Mouse (Mus musculus) c-Kit-positive CD71-negative TER-119-negative erythroid progenitor cells, embryonic 14.5 days (primary cell): ENCODE data around the gene Taar8b.
"Not testable (repeated sequence)": the region's sequence is repeated elsewhere in the genome, so short reads cannot be mapped to it uniquely, and the experiment has no call there.

Experiments used
- DNase-seq: peaks from one replicate; pipeline ENCODE4 v3.0.0-alpha.2; 2013; ENCODE audit warnings: low read depth

Taar8b gene

DNA sequence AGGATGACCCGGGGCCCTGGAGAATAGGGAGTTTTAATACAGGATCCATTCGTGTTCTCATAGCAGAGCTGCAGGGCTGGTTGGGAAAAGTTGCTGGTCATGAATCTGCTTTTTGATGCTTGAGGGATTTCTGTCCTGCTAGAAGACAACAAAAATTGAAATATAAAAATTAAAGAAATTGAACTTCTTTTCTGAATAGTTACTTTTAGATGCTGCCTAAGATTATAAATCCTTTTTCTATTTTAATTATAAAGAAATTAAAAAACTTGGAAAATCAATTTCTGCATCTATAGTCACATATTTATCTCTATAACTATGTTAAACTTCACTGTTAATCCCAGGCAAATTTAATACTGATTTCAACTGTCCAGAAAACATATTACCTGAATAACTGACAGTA is at the start of gene Taar8b:
Taar8b (minus strand) TSS at position 101 of the 400 bp plus-strand sequence.
- DNase-seq, result no peak

DNA sequence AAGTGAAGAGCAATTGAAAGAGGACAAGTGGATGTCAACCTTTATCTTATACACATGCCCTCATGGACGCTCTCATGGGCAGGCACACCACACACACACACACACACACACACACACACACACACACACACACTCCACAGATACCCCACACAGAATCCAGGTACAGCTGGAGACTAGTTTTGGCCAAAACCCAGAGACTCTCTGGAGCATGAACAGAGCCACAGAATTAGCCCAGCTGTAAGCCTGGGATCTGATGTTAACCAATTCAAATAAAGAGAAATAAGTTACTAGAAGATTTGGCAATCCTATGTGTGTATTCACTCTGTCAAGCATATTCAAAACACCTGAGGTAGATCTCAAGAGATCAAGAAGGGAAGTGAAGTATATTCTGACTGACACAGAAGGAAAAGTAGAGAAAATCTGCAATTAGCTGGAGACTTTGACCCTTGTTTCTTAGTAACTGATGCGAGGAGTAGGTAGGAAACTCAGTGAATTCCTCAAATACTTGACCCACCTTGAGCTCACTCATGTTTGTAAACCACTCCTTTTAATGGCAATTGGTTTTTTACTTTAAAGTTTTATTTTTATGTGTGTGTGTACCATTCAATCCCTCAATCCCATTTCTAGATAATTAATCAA is 46.6 kb upstream of the Taar8b start:
- DNase-seq, result no peak

DNA sequence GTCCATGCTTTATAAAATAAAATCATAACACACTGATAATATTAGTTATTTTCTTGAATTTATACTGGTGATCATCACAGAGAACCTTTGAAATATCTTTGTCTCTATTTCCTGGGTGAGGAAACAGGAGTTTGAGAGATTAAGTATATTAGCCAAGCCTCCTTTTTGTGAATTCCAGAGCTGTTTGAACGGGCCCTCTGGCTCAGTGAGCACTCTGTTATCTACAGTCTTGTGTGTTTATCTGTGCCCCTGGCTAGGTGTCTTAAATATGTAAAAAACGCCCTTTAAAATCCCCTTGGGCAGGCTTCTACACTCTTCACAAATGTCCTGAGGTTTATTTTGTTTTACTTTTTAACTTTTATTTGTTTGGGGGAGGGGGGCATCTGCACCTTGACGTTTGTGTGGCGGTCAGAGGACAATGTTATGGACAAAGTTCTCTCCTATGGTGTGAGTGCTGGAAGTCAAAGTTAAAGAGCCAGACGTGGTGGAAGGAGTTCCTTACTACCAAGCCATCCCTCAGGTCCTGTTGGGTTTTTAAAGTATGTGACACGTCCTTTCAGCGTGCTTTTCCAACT is 42.1 kb upstream of the Taar8b start:
- DNase-seq, result no peak

DNA sequence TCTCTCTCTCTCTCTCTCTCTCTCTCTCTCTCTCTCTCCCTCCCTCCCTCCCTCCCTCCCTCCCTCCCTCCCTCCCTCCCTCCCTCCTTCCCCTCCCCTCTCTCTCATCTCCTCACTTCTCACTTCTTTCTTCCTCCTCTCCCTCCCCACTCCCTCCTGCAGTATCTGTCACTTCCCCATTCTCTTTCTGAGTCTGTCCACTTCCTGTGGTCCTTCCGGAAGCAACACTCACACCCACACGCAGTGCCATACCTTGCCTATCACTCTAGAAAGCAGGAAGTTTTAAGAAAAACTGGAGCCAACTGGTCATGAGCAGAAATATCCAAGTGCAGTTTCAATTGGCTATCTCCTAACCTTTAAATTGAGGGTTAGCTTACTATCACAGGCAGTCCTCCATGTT is 41.0 kb upstream of the Taar8b start:
- DNase-seq, result no peak

DNA sequence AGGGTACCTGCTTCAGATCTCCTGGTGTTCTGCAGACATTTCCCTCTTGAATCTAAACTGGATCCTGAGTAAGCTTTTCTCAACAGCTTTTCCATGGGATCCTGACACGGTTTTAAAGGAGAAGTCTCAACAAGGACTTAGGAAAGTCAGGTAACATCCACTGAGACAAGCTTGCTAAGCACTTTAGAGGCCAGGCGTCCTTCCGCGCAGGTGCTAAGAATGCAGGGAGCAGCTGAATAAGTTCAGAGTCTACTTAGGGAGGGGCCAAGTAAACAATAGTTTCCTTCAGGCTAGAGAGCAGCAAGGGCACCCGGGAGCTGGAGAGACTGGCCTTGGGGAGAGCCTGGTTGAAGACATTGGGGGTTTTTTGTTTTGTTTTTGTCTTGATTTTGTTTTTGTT is 40.2 kb upstream of the Taar8b start:
- DNase-seq, result no peak

DNA sequence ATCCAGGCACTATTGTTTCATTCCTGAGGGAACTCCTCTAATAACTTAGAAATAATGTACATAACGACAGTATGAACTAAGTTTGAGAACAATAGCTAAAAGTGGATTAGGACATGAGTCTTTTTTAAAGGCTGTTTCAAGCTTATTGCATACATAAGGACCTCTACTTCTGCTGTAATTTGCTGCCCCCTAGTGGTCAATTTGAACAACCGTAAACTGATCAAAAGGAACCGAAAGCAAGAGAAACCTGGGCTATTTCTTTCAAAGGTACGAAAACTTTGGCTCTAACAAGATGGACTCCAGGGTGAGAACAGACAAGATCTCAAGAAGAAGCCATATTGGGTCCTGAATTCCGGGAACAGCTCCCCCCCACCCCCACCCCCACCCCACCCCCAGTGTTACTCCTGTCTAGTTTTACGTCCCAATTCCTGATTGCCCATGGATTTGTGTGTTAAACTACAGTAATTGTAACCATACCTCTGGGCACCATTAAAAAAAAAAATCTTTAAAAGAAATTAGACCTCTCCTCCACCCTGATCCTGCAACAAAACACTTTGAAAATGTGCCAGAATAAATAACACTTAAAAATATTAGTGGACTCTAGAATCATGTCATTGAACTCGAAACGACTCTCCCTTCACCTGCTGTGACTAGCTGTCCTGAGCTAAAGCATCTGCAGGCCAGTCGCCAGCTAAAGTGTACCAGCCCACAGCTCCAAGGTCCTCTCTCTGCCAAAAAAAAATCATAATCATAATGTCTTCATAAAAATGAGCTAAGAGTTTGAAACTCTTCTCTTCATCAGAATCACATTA is 39.6 kb upstream of the Taar8b start:
- DNase-seq, result peak; percentile 57

DNA sequence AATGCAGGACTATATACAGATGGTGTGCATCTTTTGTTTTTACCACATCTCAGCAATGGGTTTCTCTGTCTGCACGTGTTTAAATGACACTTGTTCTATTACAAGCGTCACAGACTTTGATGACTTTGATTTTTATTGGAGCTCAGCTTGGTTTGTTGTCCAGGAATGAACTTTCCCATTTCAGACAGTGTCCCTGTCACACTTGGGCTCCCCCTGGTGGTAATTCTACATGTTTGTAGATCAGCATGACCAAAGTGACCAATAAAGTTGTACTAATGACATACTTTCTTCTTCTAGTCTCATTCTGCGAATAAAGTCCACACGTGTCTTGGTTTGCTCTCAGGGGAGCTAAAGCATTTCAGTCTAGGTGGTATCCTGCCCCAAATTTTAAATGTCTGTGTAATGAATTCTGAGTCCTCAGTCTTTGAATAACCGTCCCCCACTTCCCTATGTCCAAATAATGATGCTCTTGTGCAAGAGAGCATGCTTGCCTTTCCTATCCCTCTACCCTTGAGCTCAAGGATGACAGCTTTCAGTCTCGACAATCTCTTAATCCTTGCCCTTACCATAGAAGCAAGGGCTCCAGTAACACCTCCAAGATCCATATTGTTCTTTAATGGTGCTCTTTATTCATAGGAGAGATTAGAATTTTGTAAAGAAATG is 19.2 kb upstream of the Taar8b start:
- peak; percentile 36 for DNase-seq

DNA sequence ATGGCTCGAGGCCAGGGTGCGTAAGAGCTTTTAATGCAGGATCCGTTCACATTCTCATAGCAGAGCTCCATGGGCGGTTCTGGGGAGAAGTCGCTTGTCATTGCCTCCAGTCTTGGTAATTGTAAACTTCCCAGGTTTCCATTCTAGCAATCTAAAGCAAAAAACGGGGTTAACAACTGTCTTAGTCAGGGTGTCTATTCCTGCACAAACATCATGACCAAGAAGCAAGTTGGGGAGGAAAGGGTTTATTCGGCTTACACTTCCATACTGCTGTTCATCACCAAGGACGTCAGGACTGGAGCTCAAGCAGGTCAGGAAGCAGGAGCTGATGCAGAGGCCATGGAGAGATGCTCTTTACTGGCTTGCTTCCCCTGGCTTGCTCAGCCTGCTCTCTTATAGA is 17.3 kb upstream of the Taar8b start, which contains the start of gene Taar9:
Taar9 (minus strand) TSS at position 101 of the 400 bp plus-strand sequence.
- DNase-seq, result not testable (repeated sequence)

DNA sequence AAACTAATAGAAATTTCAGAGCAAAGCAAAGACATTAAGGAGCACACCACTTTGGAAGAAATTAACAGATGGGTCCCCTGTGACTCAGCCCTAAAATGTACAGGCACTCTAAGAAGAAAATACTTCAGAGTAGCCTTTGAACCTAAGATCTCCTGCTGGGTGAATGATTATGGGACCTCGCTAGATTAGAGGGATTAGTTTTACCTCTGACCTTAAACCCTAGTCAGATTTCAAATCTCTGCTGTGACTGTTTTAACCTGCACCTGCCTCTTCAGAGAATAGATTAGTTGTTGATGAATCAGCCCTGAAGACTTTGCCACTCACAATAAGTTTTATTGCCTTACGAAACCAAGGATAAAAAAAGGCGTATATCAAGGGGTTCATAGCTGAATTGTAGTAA is 16.1 kb upstream of the Taar8b start:
- DNase-seq, result no peak

DNA sequence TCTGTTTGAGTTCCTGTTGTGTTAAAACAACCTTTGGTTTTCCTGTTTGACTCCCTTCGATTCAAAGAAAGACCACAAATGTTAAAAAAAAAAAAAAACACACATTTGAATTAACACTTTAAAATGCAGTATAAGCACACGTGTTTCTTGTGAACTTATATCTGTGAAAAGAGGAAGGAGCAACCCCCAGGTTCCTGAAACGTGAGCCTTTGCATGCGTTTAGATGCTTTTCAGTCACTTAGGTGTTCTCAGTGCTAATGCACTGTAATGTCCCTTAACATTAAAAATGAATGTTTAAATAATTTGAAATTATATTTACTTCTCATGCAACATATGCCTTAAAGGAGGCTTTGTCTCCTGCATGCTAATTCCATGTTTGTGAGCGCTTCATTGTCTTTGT is 15.7 kb upstream of the Taar8b start:
- no peak for DNase-seq

DNA sequence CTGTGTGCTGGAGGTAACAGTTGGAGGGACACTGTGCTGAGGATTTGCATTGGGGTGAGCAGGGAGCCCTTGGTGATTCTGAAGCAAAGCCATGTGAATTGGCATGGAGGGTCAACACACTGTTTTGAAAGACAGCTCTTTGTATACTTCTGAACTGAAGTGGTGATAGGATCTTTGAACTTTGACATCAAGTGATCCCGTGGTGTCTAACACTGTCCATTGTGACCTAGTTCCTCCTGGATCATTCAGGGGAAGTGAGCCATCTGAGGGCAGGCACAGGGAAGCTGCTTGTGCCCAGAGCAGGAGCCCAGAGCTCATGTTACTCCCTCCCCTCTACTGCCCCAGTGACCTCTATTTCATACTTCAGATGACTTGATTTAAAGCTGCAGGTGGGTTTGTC is 11.2 kb upstream of the Taar8b start:
- not testable (repeated sequence) for DNase-seq

DNA sequence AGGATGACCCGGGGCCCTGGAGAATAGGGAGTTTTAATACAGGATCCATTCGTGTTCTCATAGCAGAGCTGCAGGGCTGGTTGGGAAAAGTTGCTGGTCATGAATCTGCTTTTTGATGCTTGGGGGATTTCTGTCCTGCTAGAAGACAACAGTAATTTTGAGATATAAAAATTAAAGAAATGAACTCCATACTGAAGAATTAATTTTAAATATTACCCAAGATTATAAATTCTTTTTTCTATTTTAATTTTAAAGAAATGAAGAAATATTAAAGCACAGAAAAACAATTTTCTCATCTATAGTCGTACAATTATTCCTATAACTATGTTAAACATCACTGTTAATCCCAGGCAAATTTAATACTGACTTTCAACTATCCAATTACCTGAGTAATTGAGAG is 9.7 kb upstream of the Taar8b start, which contains the start of gene Taar8c:
Taar8c (minus strand) TSS at position 101 of the 400 bp plus-strand sequence.
- not testable (repeated sequence) for DNase-seq

DNA sequence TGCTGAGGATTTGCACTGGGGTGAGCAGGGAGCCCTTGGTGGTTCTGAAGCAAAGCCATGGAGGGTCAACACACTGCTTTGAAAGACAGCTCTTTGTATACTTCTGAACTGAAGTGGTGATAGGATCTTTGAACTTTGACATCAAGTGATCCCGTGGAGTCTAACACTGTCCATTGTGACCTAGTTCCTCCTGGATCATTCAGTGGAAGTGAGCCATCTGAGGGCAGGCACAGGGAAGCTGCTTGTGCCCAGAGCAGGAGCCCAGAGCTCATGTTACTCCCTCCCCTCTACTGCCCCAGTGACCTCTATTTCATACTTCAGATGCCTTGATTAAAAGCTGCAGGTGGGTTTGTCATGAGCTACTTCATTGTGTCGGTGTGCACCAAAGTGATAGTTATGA is 4.9 kb upstream of the Taar8b start:
- DNase-seq, result not testable (repeated sequence)

DNA sequence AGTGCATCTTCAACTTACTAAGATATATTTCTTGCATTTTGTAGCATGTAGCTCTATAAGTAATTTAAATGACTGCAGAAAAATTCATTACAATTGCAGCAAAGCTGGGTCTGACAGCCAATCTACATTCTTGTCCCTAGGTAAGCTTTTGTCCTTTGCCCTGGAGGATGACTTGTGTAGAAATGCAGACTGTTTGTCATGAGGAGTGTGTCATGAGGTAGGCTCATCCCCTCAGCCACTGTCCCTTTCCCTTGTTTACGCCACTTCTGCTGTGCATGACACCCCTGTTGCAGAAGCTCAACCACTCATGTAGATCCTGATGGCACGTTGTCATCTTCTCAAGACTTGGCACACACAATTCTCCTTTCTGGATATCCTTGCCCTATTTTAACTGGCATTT is 4.9 kb downstream of the Taar8b start:
- DNase-seq, result no peak

DNA sequence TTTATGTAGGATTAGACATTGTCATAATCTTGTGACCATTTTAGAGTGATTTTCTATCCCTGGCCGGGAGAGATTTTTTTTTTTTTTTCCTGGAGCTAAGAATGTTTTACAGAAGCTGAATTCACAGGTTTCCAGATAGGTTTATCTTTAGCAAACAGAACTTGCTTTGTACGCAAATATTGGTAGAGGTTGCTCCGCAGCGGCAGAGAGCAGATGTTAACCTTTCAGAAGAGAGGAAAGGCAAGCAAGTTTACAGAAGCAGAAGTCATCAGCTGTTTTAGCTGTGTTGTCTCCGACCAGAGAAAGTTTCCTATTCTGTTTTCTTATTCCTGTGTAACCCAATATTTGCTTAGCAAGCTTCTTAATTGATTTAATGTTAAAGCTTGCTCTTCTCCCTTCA is 5.5 kb downstream of the Taar8b start:
- DNase-seq, result no peak

DNA sequence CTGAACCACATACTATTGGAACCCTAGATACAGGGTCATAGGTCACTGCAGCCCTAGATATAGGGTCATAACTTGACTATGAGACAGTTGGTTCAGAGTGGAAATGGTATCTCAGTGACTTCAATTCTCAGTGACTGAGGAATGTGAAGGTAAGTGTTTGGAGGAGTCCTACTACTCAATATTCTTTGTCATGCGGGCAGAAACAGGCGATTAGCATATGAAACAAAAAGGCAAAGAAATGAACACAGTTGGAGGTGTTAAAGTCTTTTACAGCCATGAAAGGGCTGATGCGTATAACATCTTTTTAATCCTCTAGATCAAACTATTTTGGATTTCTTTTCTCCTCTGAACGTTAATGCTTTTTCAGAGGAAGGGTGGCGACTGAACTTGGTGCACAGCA is 6.2 kb downstream of the Taar8b start:
- DNase-seq, result no peak

DNA sequence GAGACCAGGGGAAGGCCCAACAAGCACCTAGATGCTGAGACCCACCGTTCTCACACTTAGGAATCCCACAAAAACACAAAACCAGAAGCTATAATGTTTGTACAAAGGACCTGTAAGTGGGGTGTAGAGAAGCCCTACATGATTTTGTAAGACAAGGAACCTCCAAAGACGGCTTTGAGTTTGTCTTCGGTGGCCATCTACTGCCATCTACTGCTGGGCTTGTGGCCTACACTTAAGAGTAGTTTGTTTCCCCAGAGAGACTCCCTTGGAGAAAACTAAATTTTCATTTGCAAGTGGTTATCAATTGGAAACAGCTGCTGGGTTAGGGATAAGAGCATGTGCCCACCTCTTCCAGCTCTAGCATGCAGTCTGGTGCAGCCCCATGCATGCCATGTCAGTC is 11.9 kb downstream of the Taar8b start:
- peak; percentile 26 for DNase-seq

DNA sequence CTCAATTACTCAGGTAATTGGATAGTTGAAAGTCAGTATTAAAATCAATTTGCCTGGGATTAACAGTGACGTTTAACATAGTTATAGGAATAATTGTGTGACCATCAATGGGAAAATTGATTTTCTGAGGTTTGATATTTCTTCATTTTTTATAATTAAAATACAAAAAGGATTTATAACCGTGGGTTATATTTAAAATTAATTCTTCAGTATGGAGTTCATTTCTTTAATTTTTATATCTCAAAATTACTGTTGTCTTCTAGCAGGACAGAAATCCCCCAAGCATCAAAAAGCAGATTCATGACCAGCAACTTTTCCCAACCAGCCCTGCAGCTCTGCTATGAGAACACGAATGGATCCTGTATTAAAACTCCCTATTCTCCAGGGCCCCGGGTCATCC is 15.9 kb downstream of the Taar8b start, which contains the start of gene Taar8a:
Taar8a (plus strand) TSS at position 301 of the 400 bp plus-strand sequence.
- DNase-seq, result not testable (repeated sequence)

DNA sequence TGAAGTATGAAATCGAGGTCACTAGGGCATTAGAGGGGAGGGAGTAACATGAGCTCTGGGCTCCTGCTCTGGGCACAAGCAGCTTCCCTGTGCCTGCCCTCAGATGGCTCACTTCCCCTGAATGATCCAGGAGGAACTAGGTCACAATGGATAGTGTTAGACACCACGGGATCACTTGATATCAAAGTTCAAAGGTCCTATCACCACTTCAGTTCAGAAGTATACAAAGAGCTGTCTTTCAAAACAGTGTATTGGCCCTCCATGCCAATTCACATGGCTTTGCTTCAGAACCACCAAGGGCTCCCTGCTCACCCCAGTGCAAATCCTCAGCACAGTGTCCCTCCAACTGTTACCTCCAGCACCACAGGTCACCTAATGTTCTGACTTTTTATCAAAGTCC is 17.3 kb downstream of the Taar8b start:
- DNase-seq, result not testable (repeated sequence)

DNA sequence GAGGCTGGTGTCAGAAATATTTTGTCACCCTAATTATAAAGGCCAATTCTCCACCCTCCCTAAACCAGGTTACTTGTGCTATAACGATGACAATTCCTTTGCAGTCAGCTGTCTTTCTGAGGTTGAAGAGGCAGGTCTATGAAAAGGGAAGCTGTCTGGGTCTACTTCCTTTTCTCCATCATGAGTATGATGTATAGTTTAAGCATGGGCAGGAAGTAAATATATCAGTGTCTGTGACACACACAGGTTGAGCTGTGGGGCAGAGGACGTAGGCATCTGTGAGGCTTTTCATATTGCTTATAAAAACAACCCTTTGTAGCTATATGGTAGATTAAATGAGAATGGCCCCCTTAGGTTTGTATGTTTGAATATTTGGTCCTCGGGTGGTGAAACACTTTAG is 33.1 kb downstream of the Taar8b start:
- DNase-seq, result no peak

DNA sequence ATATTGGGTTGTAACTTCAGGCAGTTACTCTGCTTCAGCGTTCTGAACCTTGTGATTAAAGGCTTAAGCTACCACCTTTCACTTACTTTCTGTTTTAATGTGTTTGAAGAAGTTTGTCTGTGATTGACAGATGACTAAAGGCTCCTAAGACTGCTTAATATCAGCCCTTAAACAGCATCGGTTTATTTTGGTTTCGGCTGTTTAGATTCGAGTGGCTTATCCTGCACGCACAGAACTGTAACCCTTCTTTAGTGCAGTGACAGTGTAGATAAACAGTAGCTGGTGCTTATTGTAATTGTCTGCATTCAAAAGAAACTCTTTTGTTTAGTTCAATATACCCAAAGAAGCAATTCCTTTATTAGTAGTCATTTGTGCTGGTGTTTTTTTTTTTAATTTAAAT is 40.1 kb downstream of the Taar8b start:
- DNase-seq, result no peak

DNA sequence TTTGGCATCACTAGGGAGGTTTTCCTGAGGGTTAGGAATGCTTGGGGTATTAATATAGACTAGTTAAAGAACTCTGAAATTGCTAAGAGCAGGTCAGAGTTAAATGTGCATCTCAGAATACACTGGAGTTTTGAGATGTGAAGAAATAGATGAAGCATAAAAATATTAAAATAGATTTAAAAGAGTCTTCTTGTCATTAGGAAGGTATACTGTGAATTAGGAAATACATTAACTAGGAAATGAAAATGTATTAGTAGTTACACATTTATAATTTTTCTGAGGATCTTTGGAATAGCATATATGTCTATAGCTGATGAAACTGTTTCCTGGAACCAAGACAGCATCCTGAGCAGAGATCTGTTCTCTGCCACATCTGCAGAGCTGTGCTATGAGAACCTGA is 42.9 kb downstream of the Taar8b start, which contains the start of gene Taar7f:
Taar7f (plus strand) TSS at position 301 of the 400 bp plus-strand sequence.
- no peak for DNase-seq
